Mouse (Mus musculus) heart, postnatal 0 days (tissue): ENCODE results near the gene Gm28036. TPM values are rescaled to one million over a fixed set of nuclear protein-coding genes. Genes with fewer than 3 reads are reported as not detected.

ENCODE experiments used
- ATAC-seq: fragments of 200-750 bp; cut with Nextera tagmentation; 2 replicates; pipeline ENCODE4 v1.8.0; 2017; ENCODE audit warnings: low read depth, moderate number of reproducible peaks, moderate library complexity; ENCODE audit not compliant: insufficient read depth
- DNase-seq: peaks from one replicate; pipeline ENCODE4 v3.0.0-alpha.2; 2016; ENCODE audit warnings: low spot score
- H3K27ac ChIP-seq: fragments of 300-500 bp; sonication (generic); 2 replicates; pipeline ENCODE4 v1.5.1; 2014; ENCODE audit warnings: low read depth, mild to moderate bottlenecking
- H3K27me3 ChIP-seq: fragments of 300-500 bp; sonication (generic); 2 replicates; pipeline ENCODE4 v1.6.1; 2014; ENCODE audit warnings: low read length, mixed read lengths; ENCODE audit not compliant: control insufficient read depth, insufficient read depth
- H3K36me3 ChIP-seq: fragments of 300-500 bp; sonication (generic); replicated peaks from 2 replicates; pipeline ENCODE4 v1.6.1; 2014; ENCODE audit warnings: low read length, mixed read lengths; ENCODE audit not compliant: control insufficient read depth, insufficient read depth
- H3K4me1 ChIP-seq: fragments of 300-500 bp; sonication (generic); 2 replicates; pipeline ENCODE4 v1.6.1; 2014; ENCODE audit warnings: antibody characterized with exemption; ENCODE audit not compliant: control insufficient read depth, insufficient read depth
- H3K4me2 ChIP-seq: fragments of 300-500 bp; sonication (generic); 2 replicates; pipeline ENCODE4 v1.6.1; 2014; ENCODE audit warnings: low read depth, mild to moderate bottlenecking, low read length, moderate library complexity
- H3K4me3 ChIP-seq: fragments of 300-500 bp; sonication (generic); 2 replicates; pipeline ENCODE4 v1.5.1; 2014; ENCODE audit warnings: low read depth, low read length
- H3K9ac ChIP-seq: fragments of 300-500 bp; sonication (generic); replicated peaks from 2 replicates; pipeline ENCODE4 v1.6.1; 2014; ENCODE audit warnings: low read depth, low read length, mixed read lengths
- H3K9me3 ChIP-seq: fragments of 300-500 bp; sonication (generic); replicated peaks from 2 replicates; pipeline ENCODE4 v1.6.1; 2016; ENCODE audit warnings: low read length; ENCODE audit not compliant: control insufficient read depth
- CTCF ChIP-seq: IDR thresholded peaks from 2 replicates; pipeline ENCODE4 v1.5.1; 2016; ENCODE audit warnings: antibody characterized with exemption, control low read depth, low read depth
- EP300 ChIP-seq: IDR thresholded peaks from 2 replicates; pipeline ENCODE4 v1.6.1; 2016; ENCODE audit warnings: antibody characterized with exemption, low read depth
- WGBS: fragments of 180-500 bp; shearing (Covaris S2); extraction: QIAGEN DNeasy Blood & Tissue Kit; methylation state at CpG from one replicate; pipeline ENCODE4 v1.1.7; 2014; 5-methylcytosine and 5-hydroxymethylcytosine counted together
- polyA plus RNA-seq: library from polyadenylated mRNA; unstranded; fragments of >200 nt; fragmentation: Nextera tagmentation; extraction: Ambion mirVana; gene quantifications from 2 replicates; pipeline ENCODE4 v1.2.1, GENCODE M21; 2015
- total RNA-seq: library from RNA; depleted of rRNA; stranded (reverse); fragments of >200 nt; gene quantifications from 2 replicates; pipeline ENCODE4 v1.2.3, GENCODE M21; 2014; ENCODE audit warnings: low replicate concordance

Gm28036 gene
- total and polyA plus RNA-seq, 2 experiments from 2014 or later: 6.2 to 36.5 TPM

GRCm38 (mm10) chr2:156110627-156111357 is 16.1 kb downstream of the Gm28036 start:
- H3K4me2 ChIP-seq: peak overlapping the region; percentile 76
- peak; percentile 55 for DNase-seq
- no peak for TF ChIP-seq CTCF
- no peak for TF ChIP-seq EP300
- H3K27ac ChIP-seq: peak overlapping the region; percentile 94
- WGBS: under 1% methylated on average over 16 of the region's 16 CpGs
- H3K4me1 ChIP-seq: peaks cover 8% of the 10 kb centered on the region; the same call in 1 of the 2 replicates
- peak; percentile 39 for ATAC-seq
- no peaks in the 10 kb centered on the region for H3K9me3 ChIP-seq
- H3K4me3 ChIP-seq: peak overlapping the region; percentile 96
- no peaks in the 10 kb centered on the region for H3K36me3 ChIP-seq
- H3K9ac ChIP-seq: peak overlapping the region; percentile 98
- no peaks in the 10 kb centered on the region for H3K27me3 ChIP-seq

GRCm38 (mm10) chr2:156091926-156092325 is 35.0 kb downstream of the Gm28036 start:
- DNase-seq: no peak
- 68% methylated on average over 5 of the region's 5 CpGs for WGBS
- peaks cover 20% of the 10 kb centered on the region for H3K36me3 ChIP-seq

GRCm38 (mm10) chr2:156089799-156090198 is 37.1 kb downstream of the Gm28036 start:
- no peak for ATAC-seq
- 0 out of 2 replicates have a peak, but pooled peaks cover 9% of the 10 kb centered on the region for H3K4me1 ChIP-seq
- TF ChIP-seq CTCF (no peak), EP300 (no peak)
- no peak overlapping the region for H3K4me2 ChIP-seq
- H3K4me3 ChIP-seq: no peak overlapping the region
- WGBS: 89% methylated on average over 1 of the region's 1 CpGs
- H3K9ac ChIP-seq: no peak overlapping the region
- no peaks in the 10 kb centered on the region for H3K9me3 ChIP-seq
- H3K27me3 ChIP-seq: no peaks in the 10 kb centered on the region
- no peak overlapping the region for H3K27ac ChIP-seq
- peaks cover 3% of the 10 kb centered on the region; the same call in 1 of the 2 replicates for H3K36me3 ChIP-seq
- no peak for DNase-seq

More at GRCm38 (mm10) chr2:156091926-156092325, 35.0 kb downstream of the Gm28036 start:
- Histone ChIP-seq H3K27me3 (no peaks in the 10 kb centered on the region), H3K4me1 (0 out of 2 replicates have a peak, but pooled peaks cover 5% of the 10 kb centered on the region), H3K4me3 (no peak overlapping the region), H3K27ac (no peak overlapping the region), H3K9ac (no peak overlapping the region), H3K9me3 (no peaks in the 10 kb centered on the region), H3K4me2 (no peak overlapping the region)
- TF ChIP-seq CTCF (no peak), EP300 (no peak)
- no peak for ATAC-seq

GRCm38 (mm10) chr2:156087391-156088110 is 39.3 kb downstream of the Gm28036 start:
- TF ChIP-seq CTCF: no peak
- TF ChIP-seq EP300: no peak
- ATAC-seq: no peak
- H3K9ac ChIP-seq: no peak overlapping the region
- 86% methylated on average over 7 of the region's 7 CpGs for WGBS
- H3K27ac ChIP-seq: no peak overlapping the region
- no peak overlapping the region for H3K4me3 ChIP-seq
- H3K4me1 ChIP-seq: 0 out of 2 replicates have a peak, but pooled peaks cover 9% of the 10 kb centered on the region
- no peaks in the 10 kb centered on the region for H3K27me3 ChIP-seq
- H3K9me3 ChIP-seq: no peaks in the 10 kb centered on the region
- H3K36me3 ChIP-seq: no peaks in the 10 kb centered on the region
- no peak for DNase-seq
- H3K4me2 ChIP-seq: no peak overlapping the region

- H3K9ac ChIP-seq: no peak overlapping the region
- no peaks in the 10 kb centered on the region for H3K9me3 ChIP-seq
- DNase-seq (no peak), ATAC-seq (no peak)
- no peak for TF ChIP-seq CTCF
- TF ChIP-seq EP300: no peak
- no peak overlapping the region for H3K4me2 ChIP-seq
- no peak overlapping the region for H3K4me3 ChIP-seq
- no peaks in the 10 kb centered on the region for H3K27me3 ChIP-seq
- 0 out of 2 replicates have a peak, but pooled peaks cover 9% of the 10 kb centered on the region for H3K4me1 ChIP-seq
- H3K36me3 ChIP-seq: no peaks in the 10 kb centered on the region
- WGBS: 90% methylated on average over 3 of the region's 3 CpGs
- no peak overlapping the region for H3K27ac ChIP-seq
These were observed 42.4 kb downstream of the Gm28036 start for GRCm38 (mm10) chr2:156084541-156084940.
